Mouse (Mus musculus): ENCODE measurements at regions not wholly inside any gene's neighbourhood (a gene's known extent, or its start where the extent isn't known, plus 50 kb on each side); places are given as distances from the start of the nearest gene placed in this dataset.

GRCm38 (mm10) chr10:6053207-6053606, 131.0 kb upstream of the Rgs17 start:
- 67% methylated on average over 2 of the region's 2 CpGs for WGBS
- Histone ChIP-seq H3K27ac (ENCODE audit: insufficient read depth, low read depth, low read length) (no peak overlapping the region), H3K4me3 (ENCODE audit: insufficient read depth, low read depth, low read length) (no peak overlapping the region), H3K4me1 (ENCODE audit: control insufficient read depth, insufficient read depth, low read length) (no peaks in the 10 kb centered on the region)
- no peak for TF ChIP-seq POLR2A (IDR thresholded peaks at IDR 0.05; ENCODE audit: insufficient read depth, low read depth, low read length)
- no peak for TF ChIP-seq CTCF (IDR thresholded peaks at IDR 0.05; ENCODE audit: insufficient read depth, low read depth, low read length)

- Histone ChIP-seq H3K4me3 (ENCODE audit: insufficient read depth, low read depth, low read length) (no peak overlapping the region), H3K27ac (ENCODE audit: insufficient read depth, low read depth, low read length) (no peak overlapping the region), H3K4me1 (ENCODE audit: control insufficient read depth, insufficient read depth, low read length) (no peaks in the 10 kb centered on the region)
- WGBS: 68% methylated on average over 5 of the region's 5 CpGs
- TF ChIP-seq CTCF (IDR thresholded peaks at IDR 0.05; ENCODE audit: insufficient read depth, low read depth, low read length): no peak
These were observed 121.2 kb upstream of the Rgs17 start for GRCm38 (mm10) chr10:6043358-6043757.

GRCm38 (mm10) chr10:6039771-6040170, 117.6 kb upstream of the Rgs17 start:
- Histone ChIP-seq H3K4me1 (ENCODE audit: control insufficient read depth, insufficient read depth, low read length) (no peaks in the 10 kb centered on the region), H3K4me3 (ENCODE audit: insufficient read depth, low read depth, low read length) (no peak overlapping the region), H3K27ac (ENCODE audit: insufficient read depth, low read depth, low read length) (no peak overlapping the region)
- TF ChIP-seq CTCF (IDR thresholded peaks at IDR 0.05; ENCODE audit: insufficient read depth, low read depth, low read length) (no peak), POLR2A (IDR thresholded peaks at IDR 0.05; ENCODE audit: insufficient read depth, low read depth, low read length) (no peak)
- 60% methylated on average over 4 of the region's 4 CpGs for WGBS

- H3K27ac ChIP-seq (ENCODE audit: insufficient read depth, low read depth, low read length): no peak overlapping the region
- no peaks in the 10 kb centered on the region for H3K4me1 ChIP-seq (ENCODE audit: control insufficient read depth, insufficient read depth, low read length)
- TF ChIP-seq POLR2A (IDR thresholded peaks at IDR 0.05; ENCODE audit: insufficient read depth, low read depth, low read length): no peak
- peak; percentile 97 for TF ChIP-seq CTCF (IDR thresholded peaks at IDR 0.05; ENCODE audit: insufficient read depth, low read depth, low read length)
- no peak overlapping the region for H3K4me3 ChIP-seq (ENCODE audit: insufficient read depth, low read depth, low read length)
- whole genome bisulfite sequencing: 23% methylated on average over 25 of the region's 25 CpGs
These were observed 113.7 kb upstream of the Rgs17 start for GRCm38 (mm10) chr10:6035792-6036487.

- H3K4me1 ChIP-seq (ENCODE audit: control insufficient read depth, insufficient read depth, low read length): no peaks in the 10 kb centered on the region
- no peak overlapping the region for H3K27ac ChIP-seq (ENCODE audit: insufficient read depth, low read depth, low read length)
- no peak overlapping the region for H3K4me3 ChIP-seq (ENCODE audit: insufficient read depth, low read depth, low read length)
- 74% methylated on average over 4 of the region's 4 CpGs for WGBS
- TF ChIP-seq POLR2A (IDR thresholded peaks at IDR 0.05; ENCODE audit: insufficient read depth, low read depth, low read length) (no peak), CTCF (IDR thresholded peaks at IDR 0.05; ENCODE audit: insufficient read depth, low read depth, low read length) (no peak)
These were observed 110.3 kb upstream of the Rgs17 start for GRCm38 (mm10) chr10:6032469-6032868.

DNA sequence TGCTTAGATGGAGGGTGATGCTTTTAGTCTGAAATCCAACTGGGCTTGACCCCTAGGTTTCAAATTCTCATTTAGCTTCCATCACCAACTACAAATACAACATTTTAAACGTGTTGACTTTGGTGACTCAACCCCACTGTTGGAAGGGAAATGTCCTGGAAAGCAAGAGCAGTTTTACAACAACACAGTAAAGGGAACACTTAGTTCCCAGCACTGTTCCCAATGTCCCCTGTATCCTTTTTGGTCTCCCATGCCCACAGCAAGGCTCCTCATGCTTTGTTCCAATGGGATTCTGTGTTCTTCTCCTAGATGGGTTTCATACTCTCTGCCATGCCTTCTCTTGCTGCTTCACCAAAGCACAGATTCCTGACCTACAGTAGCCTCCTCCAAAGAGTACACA, 105.4 kb upstream of the Rgs17 start:
- no peak overlapping the region for H3K27ac ChIP-seq (ENCODE audit: insufficient read depth, low read depth, low read length)
- no peak overlapping the region for H3K4me3 ChIP-seq (ENCODE audit: insufficient read depth, low read depth, low read length)
- TF ChIP-seq CTCF (IDR thresholded peaks at IDR 0.05; ENCODE audit: insufficient read depth, low read depth, low read length) (no peak), POLR2A (IDR thresholded peaks at IDR 0.05; ENCODE audit: insufficient read depth, low read depth, low read length) (no peak)
- 76% methylated on average over 1 of the region's 1 CpGs for WGBS
- H3K4me1 ChIP-seq (ENCODE audit: control insufficient read depth, insufficient read depth, low read length): no peaks in the 10 kb centered on the region

- Histone ChIP-seq H3K27ac (ENCODE audit: insufficient read depth, low read depth, low read length) (no peak overlapping the region), H3K4me1 (ENCODE audit: control insufficient read depth, insufficient read depth, low read length) (no peaks in the 10 kb centered on the region), H3K4me3 (ENCODE audit: insufficient read depth, low read depth, low read length) (no peak overlapping the region)
- WGBS: 29% methylated on average over 5 of the region's 5 CpGs
- TF ChIP-seq POLR2A (IDR thresholded peaks at IDR 0.05; ENCODE audit: insufficient read depth, low read depth, low read length): no peak
- no peak for TF ChIP-seq CTCF (IDR thresholded peaks at IDR 0.05; ENCODE audit: insufficient read depth, low read depth, low read length)
These were observed 104.1 kb upstream of the Rgs17 start for GRCm38 (mm10) chr10:6026317-6026716.

- Histone ChIP-seq H3K4me3 (ENCODE audit: insufficient read depth, low read depth, low read length) (no peak overlapping the region), H3K4me1 (ENCODE audit: control insufficient read depth, insufficient read depth, low read length) (no peaks in the 10 kb centered on the region), H3K27ac (ENCODE audit: insufficient read depth, low read depth, low read length) (no peak overlapping the region)
- WGBS: 83% methylated on average over 2 of the region's 2 CpGs
- no peak for TF ChIP-seq POLR2A (IDR thresholded peaks at IDR 0.05; ENCODE audit: insufficient read depth, low read depth, low read length)
- no peak for TF ChIP-seq CTCF (IDR thresholded peaks at IDR 0.05; ENCODE audit: insufficient read depth, low read depth, low read length)
These were observed 100.5 kb upstream of the Rgs17 start for GRCm38 (mm10) chr10:6022609-6023283.

DNA sequence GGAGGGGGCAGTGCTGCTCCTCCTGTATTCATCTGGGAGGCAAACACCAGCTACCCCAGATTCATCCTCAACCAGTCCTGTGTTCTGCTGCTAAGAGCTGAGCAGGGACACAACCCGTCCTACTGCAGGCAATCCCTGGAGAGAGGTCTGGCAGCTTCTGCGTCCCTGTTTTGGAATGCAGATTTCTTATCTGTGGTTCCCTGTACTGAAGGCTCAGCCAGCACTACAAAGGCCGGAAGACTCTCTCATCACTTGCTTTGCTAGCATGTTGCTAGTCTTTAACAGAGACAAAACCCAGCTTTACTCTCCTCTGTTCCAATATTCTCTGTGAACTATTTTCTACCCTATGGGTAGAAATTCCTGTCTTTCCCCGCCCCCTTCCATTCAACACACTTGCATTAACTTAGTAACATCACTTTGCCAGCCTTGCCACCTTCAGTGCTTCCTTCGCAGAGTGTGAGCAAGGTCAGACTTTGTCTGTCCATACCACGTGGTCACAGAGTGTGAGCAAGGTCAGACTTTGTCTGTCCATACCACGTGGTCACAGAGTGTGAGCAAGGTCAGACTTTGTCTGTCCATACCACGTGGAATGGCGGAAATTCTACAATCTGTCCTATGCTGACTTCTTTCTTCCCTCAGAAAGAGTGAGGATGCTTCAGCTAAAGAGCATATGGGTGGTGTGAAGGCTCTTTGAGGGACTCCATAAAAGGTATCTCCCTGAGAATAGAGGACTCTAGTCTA, 98.9 kb upstream of the Rgs17 start:
- TF ChIP-seq CTCF (IDR thresholded peaks at IDR 0.05; ENCODE audit: insufficient read depth, low read depth, low read length) (no peak), POLR2A (IDR thresholded peaks at IDR 0.05; ENCODE audit: insufficient read depth, low read depth, low read length) (no peak)
- Histone ChIP-seq H3K4me1 (ENCODE audit: control insufficient read depth, insufficient read depth, low read length) (no peaks in the 10 kb centered on the region), H3K27ac (ENCODE audit: insufficient read depth, low read depth, low read length) (no peak overlapping the region), H3K4me3 (ENCODE audit: insufficient read depth, low read depth, low read length) (no peak overlapping the region)
- 75% methylated on average over 9 of the region's 9 CpGs for WGBS
